Mouse (Mus musculus): ENCODE data around the gene Gm609. TPM values are rescaled to one million over a fixed set of nuclear protein-coding genes. Genes with fewer than 3 reads are reported as not detected.

Gm609 gene
- polyA plus RNA-seq, 1 experiment from 2014 or later: not detected

DNA sequence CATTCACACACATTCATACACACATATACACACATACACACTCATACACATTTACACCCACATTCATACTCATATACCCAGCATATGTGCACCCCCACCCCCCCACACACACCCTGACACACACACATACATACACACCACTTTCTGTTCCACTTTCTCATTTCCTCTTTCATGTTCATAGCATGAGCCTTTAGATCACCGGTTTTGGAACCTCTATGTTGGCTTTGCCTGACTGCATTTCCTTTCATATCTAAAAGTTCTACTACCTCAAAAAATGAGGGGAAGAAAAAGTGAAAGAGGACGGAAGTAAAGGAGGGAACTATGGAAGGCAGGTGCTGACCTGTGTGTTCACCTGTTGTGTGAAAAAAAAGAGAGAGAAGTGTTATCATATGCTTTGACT, 102.9 kb downstream of the Gm609 start:
- WGBS: 91% methylated on average over 2 of the region's 2 CpGs
- Histone ChIP-seq H3K4me1 (peaks cover 10% of the 10 kb centered on the region; the same call in 1 of the 2 replicates), H3K4me3 (no peak overlapping the region), H3K36me3 (peaks cover 7% of the 10 kb centered on the region; the same call in 1 of the 2 replicates), H3K27ac (replicated peaks) (no peak overlapping the region), H3K27me3 (ENCODE audit: low read depth, poor library complexity, severe bottlenecking) (no peaks in the 10 kb centered on the region), H3K9me3 (replicated peaks) (no peaks in the 10 kb centered on the region)
- DNase-seq (ENCODE audit: low spot score): no peak

DNA sequence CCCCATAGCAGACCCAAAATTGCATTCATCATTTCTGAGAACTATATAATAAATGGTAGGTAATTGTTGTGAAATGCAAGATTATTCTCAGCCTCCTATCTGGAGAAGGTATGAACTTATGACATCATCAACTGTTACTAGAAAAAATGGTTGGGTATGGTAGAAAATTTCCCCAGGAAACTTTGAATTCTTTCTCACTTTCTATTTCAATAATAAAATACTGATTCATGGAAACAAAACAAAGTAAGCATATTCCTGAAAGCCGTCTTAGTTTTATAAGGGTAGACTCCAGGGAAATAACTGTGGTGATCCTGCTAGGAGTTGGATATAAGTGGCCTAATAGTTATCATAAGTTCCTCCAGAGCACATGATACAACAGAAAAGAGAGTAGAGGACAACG, 103.7 kb downstream of the Gm609 start:
- Histone ChIP-seq H3K27ac (replicated peaks) (no peak overlapping the region), H3K36me3 (no peaks in the 10 kb centered on the region), H3K4me1 (peaks cover 10% of the 10 kb centered on the region; the same call in 1 of the 2 replicates), H3K9me3 (replicated peaks) (no peaks in the 10 kb centered on the region), H3K4me3 (no peak overlapping the region), H3K27me3 (ENCODE audit: low read depth, poor library complexity, severe bottlenecking) (no peaks in the 10 kb centered on the region)
- 90% methylated on average over 2 of the region's 2 CpGs for WGBS
- DNase-seq (ENCODE audit: low spot score): no peak

- H3K36me3 ChIP-seq: no peaks in the 10 kb centered on the region
- no peaks in the 10 kb centered on the region for H3K27me3 ChIP-seq (ENCODE audit: low read depth, poor library complexity, severe bottlenecking)
- 85% methylated on average over 3 of the region's 3 CpGs for WGBS
- no peak overlapping the region for H3K4me3 ChIP-seq
- H3K4me1 ChIP-seq: no peaks in the 10 kb centered on the region
- no peaks in the 10 kb centered on the region for H3K9me3 ChIP-seq (replicated peaks)
- no peak overlapping the region for H3K27ac ChIP-seq (replicated peaks)
- no peak for DNase-seq (ENCODE audit: low spot score)
These were observed 111.0 kb downstream of the Gm609 start for GRCm38 (mm10) chr16:45381811-45382210.

GRCm38 (mm10) chr16:45378959-45379358, 113.8 kb downstream of the Gm609 start:
- Histone ChIP-seq H3K36me3 (no peaks in the 10 kb centered on the region), H3K4me3 (no peak overlapping the region), H3K27ac (replicated peaks) (no peak overlapping the region), H3K27me3 (ENCODE audit: low read depth, poor library complexity, severe bottlenecking) (no peaks in the 10 kb centered on the region), H3K4me1 (no peaks in the 10 kb centered on the region), H3K9me3 (replicated peaks) (no peaks in the 10 kb centered on the region)
- DNase-seq (ENCODE audit: low spot score): no peak
- 80% methylated on average over 3 of the region's 3 CpGs for WGBS

DNA sequence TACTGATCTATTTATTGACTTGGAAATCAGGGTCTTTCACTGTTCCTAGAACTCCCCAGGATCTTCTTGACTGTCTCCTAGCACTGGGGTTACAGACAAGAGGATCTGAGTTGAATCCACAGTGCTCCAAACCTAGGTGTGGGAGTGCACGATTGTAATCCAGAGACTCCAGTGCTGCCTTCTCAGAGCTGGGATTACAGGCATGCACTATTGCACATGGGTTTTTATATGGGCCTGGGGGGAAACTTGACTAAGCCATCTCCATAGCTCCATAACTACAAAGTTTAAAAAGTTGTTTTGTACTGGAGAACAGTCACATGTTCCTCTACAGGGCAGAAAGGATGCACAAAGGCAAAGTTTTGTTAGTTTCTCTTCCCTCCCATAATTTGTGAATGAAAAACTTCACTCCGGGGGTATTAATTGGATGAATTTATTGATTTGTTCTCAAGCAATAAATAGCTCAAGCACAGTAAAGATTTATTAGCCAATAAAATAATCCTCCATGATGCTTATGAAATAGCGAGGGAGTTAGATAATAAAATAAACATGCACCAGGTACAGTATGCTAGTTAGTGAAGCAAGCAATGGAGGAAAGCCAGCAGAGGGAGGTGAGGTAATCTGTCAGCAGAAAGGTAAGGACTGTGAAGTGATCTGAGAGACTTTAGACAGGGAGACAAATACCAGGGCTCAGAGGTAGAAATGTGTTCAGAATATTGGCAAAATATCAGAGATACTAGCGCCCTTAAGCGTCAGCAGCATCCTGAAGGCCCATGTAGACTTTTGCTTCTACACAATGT, 114.4 kb downstream of the Gm609 start:
- no peak overlapping the region for H3K4me3 ChIP-seq
- H3K4me1 ChIP-seq: no peaks in the 10 kb centered on the region
- DNase-seq (ENCODE audit: low spot score): no peak
- H3K27ac ChIP-seq (replicated peaks): no peak overlapping the region
- H3K36me3 ChIP-seq: no peaks in the 10 kb centered on the region
- no peaks in the 10 kb centered on the region for H3K27me3 ChIP-seq (ENCODE audit: low read depth, poor library complexity, severe bottlenecking)
- no peaks in the 10 kb centered on the region for H3K9me3 ChIP-seq (replicated peaks)
- WGBS: 92% methylated on average over 5 of the region's 5 CpGs

GRCm38 (mm10) chr16:45377332-45377731, 115.4 kb downstream of the Gm609 start:
- no peaks in the 10 kb centered on the region for H3K4me1 ChIP-seq
- no peak overlapping the region for H3K27ac ChIP-seq (replicated peaks)
- no peaks in the 10 kb centered on the region for H3K9me3 ChIP-seq (replicated peaks)
- H3K27me3 ChIP-seq (ENCODE audit: low read depth, poor library complexity, severe bottlenecking): no peaks in the 10 kb centered on the region
- H3K4me3 ChIP-seq: no peak overlapping the region
- WGBS: 86% methylated on average over 4 of the region's 4 CpGs
- no peak for DNase-seq (ENCODE audit: low spot score)
- H3K36me3 ChIP-seq: no peaks in the 10 kb centered on the region

DNA sequence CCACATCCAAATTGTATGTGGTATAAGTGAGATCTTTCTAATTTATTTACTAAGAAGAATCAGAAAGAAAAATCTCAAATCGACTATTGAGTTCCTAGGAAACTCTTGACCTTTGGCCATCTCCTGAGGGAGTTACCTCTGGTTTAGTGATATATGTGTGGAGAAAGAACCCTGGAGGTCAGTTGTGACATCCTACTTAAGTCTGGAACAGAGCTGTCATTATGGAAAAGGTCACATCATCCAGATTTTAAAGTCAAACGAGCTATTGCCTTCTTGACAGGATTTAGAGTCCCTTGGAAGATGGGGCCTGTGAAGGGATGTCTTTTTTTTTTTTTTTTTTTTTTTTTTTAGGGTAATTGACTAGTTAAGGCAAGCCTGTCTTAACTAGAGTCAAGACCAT, 116.0 kb downstream of the Gm609 start:
- Histone ChIP-seq H3K27ac (replicated peaks) (no peak overlapping the region), H3K36me3 (no peaks in the 10 kb centered on the region), H3K4me3 (no peak overlapping the region), H3K27me3 (ENCODE audit: low read depth, poor library complexity, severe bottlenecking) (no peaks in the 10 kb centered on the region), H3K9me3 (replicated peaks) (no peaks in the 10 kb centered on the region), H3K4me1 (no peaks in the 10 kb centered on the region)
- 66% methylated on average over 2 of the region's 2 CpGs for WGBS
- DNase-seq (ENCODE audit: low spot score): no peak

DNA sequence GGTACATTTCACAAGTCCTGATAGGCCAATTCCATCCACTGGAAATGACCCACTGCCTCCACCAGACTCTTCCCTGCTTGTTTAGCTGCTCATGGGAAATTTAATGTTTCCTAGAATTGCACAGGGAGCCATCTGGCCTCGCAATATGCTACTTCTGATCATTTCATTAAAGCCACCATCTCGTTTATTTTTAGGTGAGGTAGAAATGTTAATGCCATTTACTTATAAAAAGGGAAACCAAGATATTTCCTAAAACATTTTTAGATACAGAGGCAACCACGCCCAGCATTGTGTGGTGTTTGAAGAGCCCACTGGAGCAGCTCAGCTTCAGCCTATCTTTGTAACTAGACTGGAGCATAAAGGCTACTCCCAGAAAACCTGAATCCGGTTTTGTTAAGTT, 116.5 kb downstream of the Gm609 start:
- DNase-seq (ENCODE audit: low spot score): no peak
- H3K36me3 ChIP-seq: no peaks in the 10 kb centered on the region
- 80% methylated on average over 4 of the region's 4 CpGs for WGBS
- H3K9me3 ChIP-seq (replicated peaks): no peaks in the 10 kb centered on the region
- H3K4me1 ChIP-seq: no peaks in the 10 kb centered on the region
- no peak overlapping the region for H3K27ac ChIP-seq (replicated peaks)
- H3K27me3 ChIP-seq (ENCODE audit: low read depth, poor library complexity, severe bottlenecking): no peaks in the 10 kb centered on the region
- H3K4me3 ChIP-seq: no peak overlapping the region

DNA sequence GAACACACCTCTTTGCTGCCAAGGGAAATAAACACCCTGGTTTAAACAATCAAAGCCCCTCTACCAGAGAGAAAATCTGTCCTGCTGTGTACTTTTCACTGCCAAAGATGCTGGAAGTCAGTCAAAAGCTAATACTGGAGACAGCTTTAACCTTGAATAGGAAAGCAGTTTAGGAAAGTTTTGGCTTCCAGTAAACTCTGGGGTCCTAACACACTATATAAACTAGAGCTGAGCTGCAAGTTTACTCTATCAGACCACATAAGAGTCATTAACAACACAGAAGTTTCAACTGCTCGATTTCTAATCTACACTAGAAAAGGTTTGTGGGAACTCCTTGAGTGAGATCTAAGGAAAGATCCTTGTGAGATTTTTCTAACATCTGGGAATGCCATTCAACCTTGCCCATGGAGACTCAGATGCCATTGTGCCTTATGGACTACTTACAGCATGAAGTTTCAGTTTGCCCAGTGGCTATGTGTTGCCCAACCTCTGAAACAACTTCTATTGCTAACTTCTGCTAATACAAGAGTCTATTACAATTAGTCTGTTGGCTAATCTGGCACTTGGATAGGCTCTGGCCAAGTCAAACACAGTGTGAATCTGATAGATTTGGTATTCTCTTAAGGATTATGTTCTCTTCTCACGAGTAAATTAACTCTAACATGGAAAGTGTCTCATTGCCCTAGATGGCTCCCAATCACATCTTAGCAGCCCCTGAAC, 117.1 kb downstream of the Gm609 start:
- Histone ChIP-seq H3K9me3 (replicated peaks) (no peaks in the 10 kb centered on the region), H3K4me3 (no peak overlapping the region), H3K27ac (replicated peaks) (no peak overlapping the region), H3K4me1 (no peaks in the 10 kb centered on the region), H3K27me3 (ENCODE audit: low read depth, poor library complexity, severe bottlenecking) (no peaks in the 10 kb centered on the region), H3K36me3 (no peaks in the 10 kb centered on the region)
- WGBS: 85% methylated on average over 2 of the region's 2 CpGs
- DNase-seq (ENCODE audit: low spot score): no peak

DNA sequence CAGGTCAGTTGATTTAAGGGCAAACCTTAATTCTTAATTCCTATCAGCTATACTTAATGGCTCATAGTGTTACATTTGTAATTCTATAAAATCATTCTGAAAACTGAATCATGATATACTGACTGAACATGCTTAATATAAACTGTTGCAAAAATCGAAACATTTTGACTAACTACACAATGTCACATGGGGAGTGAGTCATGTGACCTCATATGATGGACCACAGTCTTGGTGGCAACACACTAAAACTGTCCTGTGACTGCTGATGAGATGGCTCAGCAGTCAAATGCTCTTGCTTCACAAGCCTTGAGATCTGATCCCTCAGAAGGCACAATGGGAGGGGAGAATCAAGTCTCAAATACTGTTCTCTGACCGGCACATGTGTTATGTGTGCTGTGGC, 118.7 kb downstream of the Gm609 start:
- no peaks in the 10 kb centered on the region for H3K27me3 ChIP-seq (ENCODE audit: low read depth, poor library complexity, severe bottlenecking)
- no peak for DNase-seq (ENCODE audit: low spot score)
- no peaks in the 10 kb centered on the region for H3K36me3 ChIP-seq
- no peak overlapping the region for H3K4me3 ChIP-seq
- H3K27ac ChIP-seq (replicated peaks): no peak overlapping the region
- 87% methylated on average over 2 of the region's 2 CpGs for WGBS
- no peaks in the 10 kb centered on the region for H3K4me1 ChIP-seq
- no peaks in the 10 kb centered on the region for H3K9me3 ChIP-seq (replicated peaks)

DNA sequence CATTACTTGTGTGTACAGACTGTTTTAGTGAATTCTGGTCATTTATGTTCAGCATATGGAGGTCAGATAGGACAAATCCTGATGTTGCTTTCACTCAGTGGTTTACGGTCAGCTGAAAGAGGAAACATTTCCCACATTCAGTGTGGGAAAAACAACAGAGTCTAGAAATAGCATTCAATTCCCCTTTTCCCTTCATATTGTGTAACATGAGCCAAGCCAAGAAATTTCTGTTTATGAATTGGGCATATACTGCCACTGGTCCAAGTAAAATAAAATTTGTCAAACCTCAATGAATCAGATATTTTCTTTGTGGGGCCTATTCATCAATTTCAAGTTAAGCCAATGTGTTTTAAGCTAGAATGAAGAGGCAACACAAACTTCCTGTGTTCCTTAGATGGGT, 121.7 kb downstream of the Gm609 start:
- 100% methylated on average over 1 of the region's 1 CpGs for WGBS

DNA sequence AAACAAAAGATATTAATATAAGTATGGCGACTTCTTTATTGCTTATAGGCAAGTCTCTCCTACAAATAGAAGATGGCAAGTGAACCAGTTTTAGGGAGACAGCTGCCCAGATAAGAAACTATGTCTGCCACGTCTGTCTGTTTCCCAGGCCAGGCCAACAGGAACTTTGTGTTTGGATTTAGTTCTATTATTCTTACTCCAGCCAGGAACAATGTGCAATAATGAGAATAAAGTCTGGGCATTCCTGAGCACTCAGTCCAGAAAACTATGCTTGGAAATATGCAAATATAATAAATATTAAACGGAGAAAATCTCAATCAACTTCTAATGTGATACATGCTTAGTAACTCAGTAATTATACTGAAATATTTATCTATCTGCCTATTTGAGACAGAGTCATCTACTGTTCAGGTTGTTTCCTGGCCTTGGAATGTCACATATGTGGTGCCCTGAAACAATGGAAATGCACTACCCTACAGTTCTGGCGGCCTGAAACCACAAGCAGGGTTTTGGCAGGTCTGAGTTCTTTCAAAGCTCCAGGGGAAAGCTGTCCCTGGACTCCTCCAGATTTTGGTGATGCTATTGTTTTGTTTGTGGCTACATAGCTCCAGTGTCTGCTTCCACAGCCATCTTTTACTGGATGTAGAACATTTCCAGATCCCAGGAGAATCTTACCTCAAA, 123.3 kb downstream of the Gm609 start:
- H3K9me3 ChIP-seq (replicated peaks): no peaks in the 10 kb centered on the region
- no peak for DNase-seq (ENCODE audit: low spot score)
- H3K27ac ChIP-seq (replicated peaks): no peak overlapping the region
- H3K36me3 ChIP-seq: no peaks in the 10 kb centered on the region
- H3K4me1 ChIP-seq: no peaks in the 10 kb centered on the region
- 74% methylated on average over 4 of the region's 4 CpGs for WGBS
- H3K4me3 ChIP-seq: no peak overlapping the region
- H3K27me3 ChIP-seq (ENCODE audit: low read depth, poor library complexity, severe bottlenecking): no peaks in the 10 kb centered on the region

More for the DNA sequence above, 121.7 kb downstream of the Gm609 start:
- H3K27ac ChIP-seq (replicated peaks): no peak overlapping the region
- no peak overlapping the region for H3K4me3 ChIP-seq
- H3K36me3 ChIP-seq: no peaks in the 10 kb centered on the region
- no peaks in the 10 kb centered on the region for H3K27me3 ChIP-seq (ENCODE audit: low read depth, poor library complexity, severe bottlenecking)
- no peaks in the 10 kb centered on the region for H3K9me3 ChIP-seq (replicated peaks)
- H3K4me1 ChIP-seq: no peaks in the 10 kb centered on the region
- DNase-seq (ENCODE audit: low spot score): no peak

GRCm38 (mm10) chr16:45366111-45366510, 126.7 kb downstream of the Gm609 start:
- 82% methylated on average over 7 of the region's 7 CpGs for WGBS
- Histone ChIP-seq H3K9me3 (replicated peaks) (no peaks in the 10 kb centered on the region), H3K27ac (replicated peaks) (no peak overlapping the region), H3K27me3 (ENCODE audit: low read depth, poor library complexity, severe bottlenecking) (no peaks in the 10 kb centered on the region), H3K4me1 (no peaks in the 10 kb centered on the region), H3K4me3 (no peak overlapping the region), H3K36me3 (no peaks in the 10 kb centered on the region)
- no peak for DNase-seq (ENCODE audit: low spot score)
